Mouse (Mus musculus) G1E (cell line): ENCODE measurements at regions not wholly inside any gene's neighbourhood (a gene's known extent, or its start where the extent isn't known, plus 50 kb on each side); places are given as distances from the start of the nearest gene placed in this dataset.

ENCODE experiments used
- ATAC-seq: 2 replicates; pipeline ENCODE4 v1.8.0; 2016; ENCODE audit warnings: mild to moderate bottlenecking; ENCODE audit not compliant: insufficient number of reproducible peaks, poor library complexity, low FRiP score, severe bottlenecking; ENCODE audit errors: extremely low read depth
- DNase-seq: peaks from one replicate; pipeline ENCODE4 v3.0.0; 2012; ENCODE audit warnings: low spot score
- H3K27me3 ChIP-seq: 2 replicates; pipeline ENCODE4 v1.6.1; 2012; ENCODE audit warnings: mild to moderate bottlenecking, low read length, inconsistent platforms; ENCODE audit not compliant: insufficient read depth
- H3K36me3 ChIP-seq: replicated peaks from 2 replicates; pipeline ENCODE3; 2012; ENCODE audit warnings: mild to moderate bottlenecking, inconsistent platforms
- H3K4me1 ChIP-seq: 2 replicates; pipeline ENCODE4 v1.6.1; 2012; ENCODE audit warnings: low read depth, low read length, inconsistent platforms, mixed read lengths; ENCODE audit not compliant: insufficient read depth
- H3K4me3 ChIP-seq: 2 replicates; pipeline ENCODE4 v1.5.1; 2012; ENCODE audit warnings: low read depth, mild to moderate bottlenecking, inconsistent platforms, low read length, moderate library complexity, mixed read lengths
- H3K9me3 ChIP-seq: replicated peaks from 2 replicates; pipeline ENCODE4 v1.6.1; 2012; ENCODE audit warnings: inconsistent platforms
- CTCF ChIP-seq: IDR thresholded peaks from 2 replicates; pipeline ENCODE4 v1.5.1; 2012; ENCODE audit warnings: low read depth, low read length, inconsistent platforms, mixed read lengths
- GATA1 ChIP-seq: IDR thresholded peaks from 2 replicates; pipeline ENCODE4 v1.6.1; 2012; ENCODE audit warnings: borderline replicate concordance, low read length, inconsistent platforms, mixed read lengths
- GATA2 ChIP-seq: IDR thresholded peaks from 2 replicates; pipeline ENCODE4 v1.6.1; 2012; ENCODE audit warnings: low read depth, low read length, inconsistent platforms, borderline replicate concordance
- POLR2AphosphoS5 ChIP-seq: IDR thresholded peaks from 2 replicates; pipeline ENCODE4 v1.6.1; 2012; ENCODE audit warnings: low read depth, low read length, inconsistent platforms; ENCODE audit not compliant: insufficient replicate concordance
- TAL1 ChIP-seq: conservative IDR thresholded peaks from 2 replicates; pipeline ENCODE4 v1.6.1; 2012; ENCODE audit warnings: low read depth, low read length, inconsistent platforms, mixed read lengths

- no peaks in the 10 kb centered on the region for H3K27me3 ChIP-seq
- H3K9me3 ChIP-seq: peaks cover 6% of the 10 kb centered on the region; the same call in 1 of the 2 replicates
- DNase-seq (no peak), ATAC-seq (no peak)
- no peak overlapping the region for H3K4me3 ChIP-seq
- H3K4me1 ChIP-seq: no peaks in the 10 kb centered on the region
- H3K36me3 ChIP-seq: no peaks in the 10 kb centered on the region
- TF ChIP-seq GATA2 (no peak), CTCF (no peak), GATA1 (no peak), POLR2AphosphoS5 (no peak), TAL1 (no peak)
These were observed 496.2 kb upstream of the Klf4 start for GRCm38 (mm10) chr4:56028441-56028840.

DNA sequence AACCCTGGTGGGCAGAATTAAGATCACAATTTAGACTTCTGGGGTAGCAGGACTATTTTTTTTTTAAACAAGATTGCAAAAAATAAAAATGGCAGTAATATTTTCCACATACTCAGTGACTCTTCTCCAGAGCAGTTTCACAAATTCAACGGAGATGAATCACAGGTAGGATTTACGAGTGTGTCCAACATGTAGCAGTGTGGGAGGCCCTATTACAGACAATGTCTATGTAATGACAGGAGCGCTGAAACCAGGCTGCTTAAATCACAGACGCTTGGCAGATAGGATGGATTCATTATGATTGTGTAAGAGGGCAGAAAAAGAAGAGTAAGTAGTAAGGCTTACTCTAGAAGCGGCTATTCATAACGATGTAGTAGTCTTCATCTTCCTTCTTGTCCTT lies 495.0 kb upstream of the Klf4 start:
- no peak for DNase-seq
- Histone ChIP-seq H3K9me3 (peaks cover 13% of the 10 kb centered on the region; the same call in 1 of the 2 replicates), H3K4me3 (no peak overlapping the region), H3K27me3 (no peaks in the 10 kb centered on the region), H3K4me1 (no peaks in the 10 kb centered on the region), H3K36me3 (no peaks in the 10 kb centered on the region)
- ATAC-seq: no peak
- TF ChIP-seq TAL1 (no peak), GATA2 (no peak), CTCF (no peak), POLR2AphosphoS5 (no peak), GATA1 (no peak)

- no peaks in the 10 kb centered on the region for H3K36me3 ChIP-seq
- no peak for TF ChIP-seq GATA1
- TF ChIP-seq CTCF: no peak
- TF ChIP-seq TAL1: no peak
- TF ChIP-seq POLR2AphosphoS5: no peak
- no peak for TF ChIP-seq GATA2
- ATAC-seq: no peak
- no peak for DNase-seq
- H3K9me3 ChIP-seq: peaks cover 13% of the 10 kb centered on the region; the same call in 1 of the 2 replicates
- H3K4me3 ChIP-seq: no peak overlapping the region
- no peaks in the 10 kb centered on the region for H3K4me1 ChIP-seq
- H3K27me3 ChIP-seq: no peaks in the 10 kb centered on the region
These were observed 492.2 kb upstream of the Klf4 start for GRCm38 (mm10) chr4:56024478-56024877.

- no peak for ATAC-seq
These were observed 485.9 kb upstream of the Klf4 start for GRCm38 (mm10) chr4:56018212-56018611.

GRCm38 (mm10) chr4:56015481-56015880 lies 483.2 kb upstream of the Klf4 start:
- H3K36me3 ChIP-seq: no peaks in the 10 kb centered on the region
- DNase-seq (no peak), ATAC-seq (no peak)

More at GRCm38 (mm10) chr4:56018212-56018611, 485.9 kb upstream of the Klf4 start:
- TF ChIP-seq CTCF (no peak), TAL1 (no peak), POLR2AphosphoS5 (no peak), GATA1 (no peak)
- Histone ChIP-seq H3K36me3 (no peaks in the 10 kb centered on the region), H3K27me3 (no peaks in the 10 kb centered on the region), H3K9me3 (peaks cover 16% of the 10 kb centered on the region), H3K4me3 (no peak overlapping the region), H3K4me1 (no peaks in the 10 kb centered on the region)
- DNase-seq: no peak

DNA sequence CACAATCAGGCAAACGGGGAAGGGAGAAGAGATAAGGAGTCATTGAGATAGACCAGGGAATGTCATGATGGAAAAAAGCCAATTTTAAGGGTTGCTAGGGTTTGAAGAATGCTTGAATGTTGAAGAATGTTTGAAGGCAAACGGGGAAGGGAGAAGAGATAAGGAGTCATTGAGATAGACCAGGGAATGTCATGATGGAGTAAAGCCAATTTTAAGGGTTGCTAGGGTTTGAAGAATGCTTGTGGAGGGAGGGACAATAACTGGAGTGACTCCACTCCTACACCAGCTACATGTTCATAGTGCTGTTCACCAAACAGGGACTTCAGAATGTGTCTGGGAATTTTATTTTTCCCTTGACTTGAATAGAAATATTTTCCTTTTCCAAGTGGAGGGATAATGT lies 476.0 kb upstream of the Klf4 start:
- TF ChIP-seq CTCF (no peak), GATA2 (no peak), GATA1 (no peak), POLR2AphosphoS5 (no peak), TAL1 (no peak)
- DNase-seq (no peak), ATAC-seq (no peak)
- Histone ChIP-seq H3K4me1 (no peaks in the 10 kb centered on the region), H3K4me3 (no peak overlapping the region), H3K27me3 (no peaks in the 10 kb centered on the region), H3K9me3 (peaks cover 12% of the 10 kb centered on the region; the same call in 1 of the 2 replicates), H3K36me3 (no peaks in the 10 kb centered on the region)

More at GRCm38 (mm10) chr4:56015481-56015880, 483.2 kb upstream of the Klf4 start:
- Histone ChIP-seq H3K4me3 (no peak overlapping the region), H3K9me3 (peaks cover 11% of the 10 kb centered on the region), H3K4me1 (no peaks in the 10 kb centered on the region), H3K27me3 (no peaks in the 10 kb centered on the region)
- TF ChIP-seq POLR2AphosphoS5 (no peak), TAL1 (no peak), CTCF (no peak), GATA2 (no peak), GATA1 (no peak)

- H3K4me3 ChIP-seq: no peak overlapping the region
- no peak for TF ChIP-seq GATA2
- TF ChIP-seq CTCF: no peak
- no peak for TF ChIP-seq POLR2AphosphoS5
- TF ChIP-seq TAL1: no peak
- no peak for TF ChIP-seq GATA1
- ATAC-seq: no peak
These were observed 472.0 kb upstream of the Klf4 start for GRCm38 (mm10) chr4:56004227-56004626.

More at GRCm38 (mm10) chr4:56004227-56004626, 472.0 kb upstream of the Klf4 start:
- H3K36me3 ChIP-seq: no peaks in the 10 kb centered on the region
- no peaks in the 10 kb centered on the region for H3K27me3 ChIP-seq
- H3K4me1 ChIP-seq: no peaks in the 10 kb centered on the region
- H3K9me3 ChIP-seq: peaks cover 18% of the 10 kb centered on the region; the same call in 1 of the 2 replicates
- no peak for DNase-seq
